Mouse (Mus musculus) liver, adult (tissue): ENCODE measurements around the gene Osgin1.

Source experiments
- GATA4 ChIP-seq: IDR thresholded peaks from 2 replicates; pipeline ENCODE4 v1.6.1; 2014; ENCODE audit warnings: mild to moderate bottlenecking, low read length; ENCODE audit not compliant: insufficient replicate concordance

Osgin1 gene

DNA sequence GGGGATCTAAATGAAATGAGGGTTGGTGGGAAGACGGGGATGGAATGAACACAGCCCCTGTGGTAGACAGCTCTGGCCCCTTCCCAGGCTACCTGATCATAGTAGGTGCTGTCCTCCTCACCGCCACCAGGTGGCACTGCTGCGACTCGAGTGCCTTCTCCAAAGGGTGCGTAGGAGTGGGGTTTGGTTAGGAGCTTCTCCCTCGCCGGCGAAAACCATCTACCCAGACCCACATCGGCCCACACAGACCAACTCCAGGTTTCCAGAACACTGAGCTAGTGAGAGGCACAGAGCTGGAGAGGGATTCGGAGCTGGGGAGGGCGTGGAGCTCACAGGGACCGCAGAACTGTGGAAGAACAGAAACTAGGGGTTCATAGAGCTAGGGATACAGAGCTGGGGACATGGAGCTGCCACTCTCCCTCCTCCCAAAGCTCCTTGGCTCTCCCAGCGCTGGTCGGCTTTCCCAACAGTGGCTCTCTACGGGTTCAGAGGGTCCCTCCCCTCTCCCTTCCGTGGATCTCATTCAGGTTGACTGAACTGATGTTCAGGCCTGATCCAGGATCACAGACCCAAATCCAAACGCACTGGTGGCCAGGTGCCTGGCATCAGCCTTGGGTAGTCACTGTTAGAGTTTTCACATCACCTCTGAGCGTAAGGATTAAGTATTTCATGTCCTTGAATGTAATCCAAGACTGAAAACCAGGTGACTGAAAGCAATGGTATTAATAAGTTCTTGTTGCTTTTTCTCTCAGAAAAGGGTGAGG, 21.0 kb upstream of the Osgin1 start:
- no peak for TF ChIP-seq GATA4

DNA sequence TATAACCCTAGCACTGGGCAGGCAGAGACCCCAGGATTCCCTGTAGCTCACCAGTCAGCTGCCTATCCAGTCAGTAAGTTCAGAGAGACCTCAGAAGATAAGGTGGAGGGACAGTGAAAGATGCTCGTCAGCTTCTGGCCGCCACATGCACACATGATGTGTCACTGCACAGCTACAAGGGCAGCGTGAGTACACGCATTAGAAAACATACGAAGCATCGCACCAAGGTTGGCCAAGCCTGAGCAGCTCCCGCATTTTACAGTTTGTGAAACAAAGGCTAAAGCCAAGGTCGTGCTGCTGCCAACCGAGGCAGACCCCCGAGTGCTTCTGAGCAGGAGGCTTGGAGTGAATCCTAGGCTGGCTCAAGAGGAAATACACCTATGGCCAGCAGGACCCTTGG, 20.3 kb upstream of the Osgin1 start:
- TF ChIP-seq GATA4 = no peak

DNA sequence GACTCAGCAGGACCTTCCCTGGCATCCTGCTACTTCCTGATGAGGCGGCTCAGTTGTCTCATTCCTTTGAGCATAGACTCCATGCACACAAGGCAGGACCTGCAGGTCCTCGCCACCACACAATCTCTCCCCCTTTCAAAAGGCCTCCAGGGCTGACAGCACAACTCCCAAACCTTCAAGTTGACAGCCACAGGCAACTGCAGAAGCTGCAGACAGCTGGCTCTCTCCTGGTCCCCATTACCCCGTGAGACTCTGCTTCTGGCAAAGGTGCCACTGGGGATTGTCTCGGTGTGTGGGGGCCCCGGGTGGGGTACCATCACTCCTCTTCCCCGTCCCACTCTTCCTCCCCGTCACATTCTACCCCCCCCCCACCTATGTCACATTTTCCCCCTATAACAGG, 13.6 kb upstream of the Osgin1 start:
- no peak for TF ChIP-seq GATA4

DNA sequence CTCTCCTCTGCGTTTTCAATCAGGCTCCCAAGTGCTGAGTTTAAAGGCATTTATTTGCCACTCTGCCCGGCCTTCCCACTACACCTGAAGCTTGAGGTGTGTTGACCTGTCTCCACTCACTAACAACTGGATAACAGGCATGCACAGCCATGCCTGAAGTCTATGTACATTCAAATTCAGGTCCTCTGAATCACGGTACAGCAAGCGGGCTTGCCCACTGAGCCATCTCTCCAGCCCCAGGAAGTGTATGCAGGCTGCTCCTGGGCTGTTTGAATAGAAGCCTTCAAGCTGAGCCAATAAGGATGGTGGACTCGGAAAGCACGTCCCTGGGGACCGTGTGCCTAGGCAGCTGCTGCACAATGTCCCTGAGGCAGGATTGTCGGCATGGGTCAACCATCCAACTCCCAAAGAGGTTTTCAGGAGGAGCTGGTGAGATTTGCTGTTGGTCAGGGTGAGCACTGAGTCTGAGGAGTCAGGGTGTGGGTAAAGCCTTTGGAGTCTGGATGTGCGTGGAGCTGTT, 12.3 kb upstream of the Osgin1 start:
- TF ChIP-seq GATA4 = no peak

DNA sequence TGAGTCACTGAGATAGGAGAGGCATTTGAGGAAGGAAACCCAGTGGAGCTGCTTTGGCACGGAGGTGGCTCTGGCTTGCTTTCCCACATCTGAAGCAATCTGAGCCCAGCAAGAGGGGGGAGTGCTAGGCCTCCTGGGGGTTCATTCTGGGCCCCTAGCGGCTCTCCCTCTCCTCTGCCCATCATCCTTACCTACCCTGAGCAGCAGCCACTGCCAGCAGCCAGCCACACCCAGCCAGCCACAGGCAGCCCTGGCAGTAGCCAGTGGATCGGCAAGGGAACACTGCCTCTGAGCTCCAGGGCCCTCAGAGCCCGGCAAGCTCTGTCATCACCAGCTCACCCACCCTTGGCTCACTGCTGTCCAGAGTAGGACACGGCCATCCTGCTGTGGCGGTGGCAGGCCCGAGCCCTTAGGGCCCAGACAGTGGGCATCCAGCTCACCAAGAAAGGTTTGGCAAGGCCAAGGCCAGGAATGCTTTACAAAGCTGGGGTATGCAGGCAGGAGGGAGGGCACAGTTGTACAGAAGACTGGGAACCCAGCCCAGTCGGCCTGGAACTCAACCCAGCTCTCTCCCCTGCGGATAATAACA, 11.7 kb upstream of the Osgin1 start:
- no peak; the same call in 1 of the 2 replicates for TF ChIP-seq GATA4

DNA sequence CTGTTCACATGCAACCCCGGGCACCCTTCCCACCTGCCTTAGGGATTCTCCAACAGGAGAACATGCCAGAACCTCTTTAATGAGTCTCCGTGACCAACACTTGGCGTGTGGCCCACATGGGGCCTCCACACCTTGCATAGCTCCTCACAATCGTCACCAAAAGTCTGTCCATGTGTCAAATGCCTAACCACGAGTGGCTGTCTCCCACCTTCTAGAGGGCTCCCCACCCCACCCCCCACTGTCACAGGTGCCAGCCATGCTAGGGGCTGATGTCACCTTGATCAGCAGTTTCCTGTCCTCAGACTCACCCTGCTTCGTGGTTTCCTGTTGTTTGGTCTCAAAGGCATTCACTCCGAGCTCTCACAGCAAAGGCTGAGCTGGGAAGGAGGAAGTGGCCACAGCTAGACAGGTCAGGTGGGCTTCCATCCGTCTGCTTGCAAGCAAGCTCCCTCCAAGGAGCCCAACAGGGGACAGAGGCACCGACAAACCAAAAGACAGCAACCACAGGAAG, 10.2 kb upstream of the Osgin1 start:
- TF ChIP-seq GATA4 = no peak; the same call in 1 of the 2 replicates

DNA sequence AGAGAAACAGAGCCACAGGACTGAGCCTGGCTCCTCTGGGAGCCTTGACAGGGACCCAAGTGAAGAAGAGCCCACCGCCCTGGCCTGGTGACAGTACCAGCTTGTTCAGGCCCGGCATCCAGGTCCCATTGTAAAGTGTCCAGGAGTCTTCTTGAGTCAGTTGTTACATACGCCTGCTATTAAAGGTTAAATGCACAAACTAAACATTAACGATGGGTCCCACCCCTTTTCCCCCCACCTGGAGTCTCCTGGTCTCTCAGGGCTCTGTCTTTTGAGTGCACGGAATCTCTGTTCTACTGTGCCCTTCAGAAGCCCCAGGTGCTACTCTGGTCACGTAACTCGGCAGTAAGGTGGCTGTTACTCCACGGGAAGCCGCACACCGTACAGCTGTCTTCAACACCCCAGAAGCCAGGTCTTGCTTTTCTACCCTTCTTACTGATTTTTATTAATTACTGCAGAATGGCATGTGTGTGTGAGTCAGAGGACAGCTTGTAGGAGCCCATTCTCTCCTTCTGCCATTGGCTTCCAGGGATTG, 9.7 kb upstream of the Osgin1 start:
- no peak for TF ChIP-seq GATA4

DNA sequence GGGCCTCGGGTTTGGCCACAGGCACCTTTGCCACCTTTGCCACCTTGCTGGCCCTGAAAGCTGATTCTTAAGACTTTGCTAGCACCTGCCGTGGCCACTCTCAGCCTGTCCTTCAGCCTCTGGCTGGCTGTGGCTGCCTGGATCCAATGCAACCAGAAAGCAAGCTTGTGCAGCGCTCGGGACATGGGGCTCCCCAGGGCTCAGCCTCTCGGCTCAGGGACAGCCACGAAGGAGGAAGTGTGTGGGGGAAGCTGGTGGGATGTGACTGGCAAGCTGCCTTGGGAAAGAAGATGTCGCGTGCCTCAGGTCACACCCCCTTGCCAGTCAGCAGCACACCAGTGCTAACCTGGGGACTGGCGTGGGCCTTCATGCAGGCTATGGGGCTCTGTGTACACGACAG, 9.2 kb upstream of the Osgin1 start:
- TF ChIP-seq GATA4 = no peak

DNA sequence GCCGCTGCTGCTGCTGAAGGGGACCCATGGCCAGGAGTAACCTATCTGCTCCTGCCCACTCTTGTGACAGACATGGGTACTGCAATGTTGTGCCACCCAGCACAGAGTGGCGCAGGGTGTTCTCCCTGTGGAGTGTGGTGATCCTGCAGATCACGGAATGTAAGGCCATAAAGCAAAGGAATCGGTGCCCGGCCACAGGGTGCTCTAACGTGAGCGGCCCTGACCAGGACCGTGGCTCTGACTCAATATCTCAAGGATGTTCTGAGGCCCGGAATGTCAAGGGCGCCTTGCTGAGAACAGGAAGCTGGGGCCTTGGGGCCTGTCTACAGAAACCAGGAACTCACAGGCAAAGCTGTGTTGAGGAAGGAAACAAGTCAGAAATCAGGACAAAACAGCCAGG, 8.4 kb upstream of the Osgin1 start:
- peak; percentile 58; the same call in 1 of the 2 replicates for TF ChIP-seq GATA4

DNA sequence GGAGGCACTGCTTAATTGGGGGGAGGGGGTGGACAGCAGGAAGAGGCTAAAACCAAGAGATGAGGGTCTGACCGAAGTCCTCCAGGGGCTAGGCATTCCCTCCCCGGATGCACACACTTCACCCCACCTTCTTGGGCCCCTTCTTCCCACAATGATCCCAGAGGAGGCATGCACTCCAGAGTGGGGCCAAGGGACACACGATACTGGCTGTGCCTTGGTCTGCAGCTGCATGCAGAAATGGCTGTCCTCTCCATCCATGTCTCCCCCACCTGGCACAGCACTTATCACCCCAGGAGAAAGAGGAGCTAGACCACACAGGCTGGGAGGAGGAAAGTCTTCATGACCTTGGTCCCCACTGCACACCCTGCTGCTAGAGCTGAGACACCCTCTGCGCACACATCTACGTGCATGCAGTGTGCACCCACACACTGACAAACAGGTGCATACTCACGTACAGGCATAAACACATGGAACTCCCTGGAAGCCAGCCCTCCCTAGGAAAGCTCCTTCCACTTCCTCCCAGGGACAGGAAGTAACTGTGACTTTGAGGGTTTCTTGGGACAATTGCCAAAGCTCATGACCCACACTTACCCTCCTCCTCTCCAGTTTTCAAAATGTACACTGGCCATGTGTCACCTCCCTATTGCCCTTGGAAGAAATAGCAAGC, 7.7 kb upstream of the Osgin1 start:
- TF ChIP-seq GATA4 = no peak

DNA sequence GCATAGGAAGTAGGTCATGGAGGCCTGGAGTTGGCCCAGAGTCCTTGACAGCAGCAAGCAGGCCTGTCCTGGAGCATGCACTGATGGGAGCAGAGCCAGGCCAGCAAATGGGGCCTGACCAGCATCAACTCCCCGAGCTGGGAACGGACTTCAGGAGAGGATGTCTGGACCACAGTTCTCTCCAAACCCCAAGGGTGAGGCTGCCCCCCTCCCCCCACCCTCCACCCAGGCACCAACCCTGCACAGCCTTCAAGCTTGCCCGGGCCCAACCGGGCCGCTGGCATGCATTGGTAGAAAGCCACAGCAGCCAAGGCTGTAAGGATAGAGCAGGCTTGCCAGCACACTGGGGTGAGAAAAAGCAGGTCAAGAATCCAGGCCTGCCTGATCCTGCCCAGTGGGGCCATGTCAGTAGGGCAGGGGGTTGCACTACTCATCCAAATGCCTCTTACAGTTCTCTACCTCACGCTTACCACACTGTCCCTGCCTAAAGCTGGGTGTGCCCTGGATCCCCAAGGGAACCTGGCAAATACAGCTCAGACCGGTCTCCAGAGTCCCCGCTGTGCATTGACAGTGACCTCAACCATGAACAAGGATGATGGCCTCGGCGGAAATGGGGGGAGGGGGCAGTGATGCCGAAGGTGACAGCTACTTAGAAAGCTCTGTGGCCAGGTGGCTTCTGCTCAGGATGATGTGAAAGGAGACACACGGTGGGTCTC, 6.1 kb upstream of the Osgin1 start:
- no peak for TF ChIP-seq GATA4

DNA sequence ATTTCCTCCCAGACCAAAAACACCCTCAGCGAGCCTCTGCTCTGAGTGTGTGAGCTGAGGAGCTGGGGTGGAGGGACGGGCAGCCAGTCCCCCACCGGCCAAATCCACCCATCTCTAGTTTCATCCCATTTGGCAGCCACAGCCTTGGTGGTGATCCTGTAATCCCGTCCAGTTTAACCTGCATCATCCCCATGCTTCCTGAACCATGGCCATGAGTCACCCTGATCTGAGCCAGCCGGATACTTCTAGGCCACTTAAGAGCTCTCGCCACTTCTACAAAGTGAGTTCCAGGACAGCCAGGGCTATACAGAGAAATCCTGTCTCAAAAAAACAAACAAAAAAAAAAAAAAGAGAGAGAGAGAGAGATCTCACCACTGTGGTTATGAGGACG, 5.6 kb upstream of the Osgin1 start:
- TF ChIP-seq GATA4 = no peak

DNA sequence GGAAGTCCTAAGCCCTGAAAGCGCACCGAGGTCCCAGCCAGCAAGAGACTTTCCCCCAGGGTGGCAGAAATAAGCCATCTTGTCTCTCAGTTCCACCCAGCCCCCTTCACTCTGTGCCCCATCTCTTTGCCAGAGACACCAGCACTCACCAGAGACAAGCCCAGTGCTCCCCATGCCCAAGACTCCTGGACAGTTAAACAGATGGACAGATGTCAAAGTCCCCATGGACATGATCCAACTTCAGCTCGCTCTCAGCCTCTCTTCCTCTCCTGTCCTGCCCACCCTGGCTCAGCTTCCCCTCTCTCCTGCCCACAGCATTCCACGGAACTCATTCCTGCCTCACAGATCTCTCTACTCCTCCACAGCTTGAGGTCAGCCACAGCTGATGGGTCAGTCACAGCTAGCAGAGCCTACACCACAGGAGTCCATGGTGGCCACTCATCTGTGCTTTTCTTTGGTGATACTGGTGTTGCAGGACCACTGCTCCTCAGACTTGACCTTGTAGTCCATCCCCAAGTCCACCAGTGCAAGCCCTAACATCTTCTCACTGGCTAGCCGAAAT, 5.1 kb upstream of the Osgin1 start:
- TF ChIP-seq GATA4 = no peak

DNA sequence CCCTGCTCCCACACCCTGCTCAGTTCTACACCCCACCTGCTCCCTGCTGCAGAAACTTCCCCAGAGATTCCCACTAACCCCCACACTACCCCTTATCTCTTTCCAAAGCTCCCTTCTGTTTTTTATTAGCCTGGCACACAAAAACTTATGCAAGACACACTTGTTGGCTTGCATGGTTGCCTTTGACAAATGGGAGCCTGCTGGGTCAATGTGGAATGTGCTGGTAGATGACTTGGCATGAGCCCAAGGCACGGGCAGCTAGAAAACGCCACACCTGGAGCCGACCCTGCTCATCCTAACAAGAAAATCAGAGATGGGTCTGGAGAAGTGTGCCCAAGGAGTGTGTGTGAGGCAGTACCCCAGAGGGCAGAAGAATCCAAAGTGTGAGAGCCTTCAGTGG, 4.4 kb upstream of the Osgin1 start:
- peak; percentile 59; the same call in 1 of the 2 replicates for TF ChIP-seq GATA4

DNA sequence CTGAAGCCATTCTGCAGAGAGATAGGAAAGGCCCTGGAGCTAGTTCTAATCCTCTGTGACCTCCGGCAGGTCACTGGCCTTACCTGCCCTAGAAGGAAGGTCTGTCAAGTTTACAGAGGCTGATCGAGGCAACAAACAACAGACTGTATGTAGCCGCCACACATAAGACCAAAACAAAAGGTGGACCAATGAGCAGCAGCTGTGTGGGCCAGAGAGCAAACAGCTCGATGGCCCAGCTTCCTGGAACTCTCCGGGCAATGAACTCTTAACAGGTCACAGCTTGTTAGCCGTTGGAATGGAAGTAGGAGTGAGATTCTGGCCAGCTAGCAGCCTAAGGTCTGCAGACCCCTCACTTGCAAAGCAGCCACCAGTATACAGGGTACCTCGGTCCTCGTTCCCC, 3.7 kb upstream of the Osgin1 start:
- TF ChIP-seq GATA4 = no peak
